Comparison of ENCODE assay signal across 8 mouse cellular contexts in genomic region chr14:99298385-99299021, GRCm38 (mm10). TPM values are rescaled to one million over a fixed set of nuclear protein-coding genes. Genes with fewer than 3 reads are reported as not detected.
DNase-seq lines count a peak whose midpoint lies in the region.

Gene Klf5, plus strand, starts transcription at chr14:99298691.

- peak within 1 kb of the TSS; percentile 93 for H3K4me3 ChIP-seq in megakaryocyte, embryonic 14.5 days (replicated peaks)

- H3K4me1 ChIP-seq in megakaryocyte, embryonic 14.5 days, result peaks cover 21% of the 10 kb centered on the region

- H3K9me3 ChIP-seq in megakaryocyte, embryonic 14.5 days, result no peaks in the 10 kb centered on the region

- peaks cover 35% of the 10 kb centered on the region for H3K27me3 ChIP-seq in megakaryocyte, embryonic 14.5 days (replicated peaks)

- no peaks in the 10 kb centered on the region for H3K36me3 ChIP-seq in megakaryocyte, embryonic 14.5 days (replicated peaks; ENCODE audit: low read length)

- DNase-seq in adrenal gland, adult 18-20 months (ENCODE audit: low spot score in 2 of 2), result peak; percentile 85 to 91
- peak; percentile 94 for DNase-seq in embryo, embryonic 10.5 days (ENCODE audit: low spot score)
- peak; percentile 95 for DNase-seq in gastrocnemius, postnatal 14 days
- DNase-seq in induced T-regulatory cell, adult 2 months (ENCODE audit: low read depth), result peak; percentile 74
- peak; percentile 72 to 93 for DNase-seq in left cerebral cortex, adult 8-10 months (ENCODE audit: low spot score in 2 of 2)
- peak; percentile 91 to 92 for DNase-seq in right cerebral cortex, adult 2 months (ENCODE audit: low spot score in 2 of 2)
- peak; percentile 86 for DNase-seq in urinary bladder, postnatal 10 days (ENCODE audit: low spot score)

- intact Hi-C loops in gastrocnemius, postnatal 14 days (cut with DNase I; ENCODE audit: low total_unique reads), result loop anchor here (10.0 kb wide), 1 partner anchor 596 kb away; no protein-coding TSS in a partner anchor

RNA-seq across cellular contexts. Expression of gene Klf5, which starts in this region (rescaled TPM):
- total RNA-seq in adrenal gland, adult 18-20 months (2021), result 1 to 10 TPM; 5.3 to 8.0 TPM
- total RNA-seq in gastrocnemius, postnatal 14 days (2021), result 10 to 100 TPM in 1 of 2 experiments, 1 to 10 TPM in 1; 8.0 to 11.3 TPM
- total RNA-seq in left cerebral cortex, adult 8-10 months (2022), result 10 to 100 TPM; 16.5 to 19.7 (median 16.7) TPM
- 1.8 and 3.6 TPM in 2 replicates for polyA plus RNA-seq in megakaryocyte, embryonic 14.5 days (2012; ENCODE audit: insufficient read depth, low replicate concordance)

Comparison
In these comparisons a context has a peak if more than half of its experiments do, and no peak if none do; other contexts are left out.
1. Peak in every context shown above with its lines: DNase-seq and H3K4me3 ChIP-seq.